Mouse (Mus musculus) induced T-regulatory cell, adult 2 months (primary cell): ENCODE data around the gene Zbtb18.
"Not testable (repeated sequence)": the region's sequence is repeated elsewhere in the genome, so short reads cannot be mapped to it uniquely, and the experiment has no call there.

Experiments
- DNase-seq: peaks from one replicate; pipeline ENCODE4 v3.0.0-alpha.2; 2012; ENCODE audit warnings: low read depth

The Zbtb18 gene

GRCm38 (mm10) chr1:177447541-177448111, 5.5 kb downstream of the Zbtb18 start:
- DNase-seq = no peak

- no peak for DNase-seq
These were observed 6.0 kb downstream of the Zbtb18 start for GRCm38 (mm10) chr1:177448121-177448561.

- DNase-seq = no peak
These were observed 6.8 kb downstream of the Zbtb18 start for GRCm38 (mm10) chr1:177448921-177449320.

- not testable (repeated sequence) for DNase-seq
These were observed 7.7 kb downstream of the Zbtb18 start for GRCm38 (mm10) chr1:177449857-177450256.

GRCm38 (mm10) chr1:177451041-177451440, 8.9 kb downstream of the Zbtb18 start:
- no peak for DNase-seq

GRCm38 (mm10) chr1:177451991-177452431, 9.9 kb downstream of the Zbtb18 start:
- DNase-seq = no peak

GRCm38 (mm10) chr1:177452987-177453386, 10.8 kb downstream of the Zbtb18 start:
- DNase-seq = no peak

- no peak for DNase-seq
These were observed 11.7 kb downstream of the Zbtb18 start for GRCm38 (mm10) chr1:177453806-177454205.

GRCm38 (mm10) chr1:177454492-177454891, 12.3 kb downstream of the Zbtb18 start:
- DNase-seq = no peak

- DNase-seq = no peak
These were observed 13.3 kb downstream of the Zbtb18 start for GRCm38 (mm10) chr1:177455466-177455865.

- no peak for DNase-seq
These were observed 14.1 kb downstream of the Zbtb18 start for GRCm38 (mm10) chr1:177456208-177456607.

- peak; percentile 28 for DNase-seq
These were observed 14.6 kb downstream of the Zbtb18 start for GRCm38 (mm10) chr1:177456772-177457171.

- DNase-seq = no peak
These were observed 15.8 kb downstream of the Zbtb18 start for GRCm38 (mm10) chr1:177457981-177458380.

GRCm38 (mm10) chr1:177458456-177459389, 16.6 kb downstream of the Zbtb18 start:
- no peak for DNase-seq

GRCm38 (mm10) chr1:177459536-177459935, 17.4 kb downstream of the Zbtb18 start:
- no peak for DNase-seq

GRCm38 (mm10) chr1:177467150-177467549, 25.0 kb downstream of the Zbtb18 start:
- peak; percentile 4 for DNase-seq

GRCm38 (mm10) chr1:177468436-177468835, 26.3 kb downstream of the Zbtb18 start:
- DNase-seq = no peak

GRCm38 (mm10) chr1:177470091-177470490, 27.9 kb downstream of the Zbtb18 start:
- no peak for DNase-seq

- no peak for DNase-seq
These were observed 28.8 kb downstream of the Zbtb18 start for GRCm38 (mm10) chr1:177470951-177471350.

- no peak for DNase-seq
These were observed 33.5 kb downstream of the Zbtb18 start for GRCm38 (mm10) chr1:177475542-177476197.

GRCm38 (mm10) chr1:177478578-177478977, 36.4 kb downstream of the Zbtb18 start:
- no peak for DNase-seq

GRCm38 (mm10) chr1:177479356-177480004, 37.3 kb downstream of the Zbtb18 start:
- no peak for DNase-seq
